Mouse (Mus musculus): ENCODE results near the gene Trim41.

DNA sequence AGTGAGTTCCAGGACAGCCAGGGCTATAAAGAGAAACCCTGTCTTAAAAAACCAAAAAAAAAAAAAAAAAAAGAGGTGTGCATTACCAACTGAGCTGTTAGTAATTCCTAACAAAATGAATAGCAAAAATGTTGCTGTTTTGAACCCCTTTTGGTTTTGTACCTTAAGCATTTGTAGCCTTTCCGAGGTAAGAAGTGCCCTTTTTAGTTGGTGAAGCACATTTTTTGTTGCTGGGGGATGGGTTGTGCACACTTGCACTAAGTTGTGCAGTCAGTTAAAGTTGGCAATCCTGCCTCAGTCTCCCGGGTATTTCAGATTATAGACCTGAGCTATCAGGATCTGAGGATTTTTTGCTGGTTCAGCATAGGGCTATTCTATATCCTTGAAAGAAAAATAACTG, 12.2 kb downstream of the Trim41 start:
- TF ChIP-seq CTCF (IDR thresholded peaks at IDR 0.05; ENCODE audit: borderline replicate concordance, insufficient read depth, low read depth, low read length) (no peak), POLR2A (IDR thresholded peaks at IDR 0.05; ENCODE audit: borderline replicate concordance, insufficient read depth, low read length) (no peak)
